Mouse (Mus musculus): ENCODE results near the gene Oosp1.

Oosp1 gene

DNA sequence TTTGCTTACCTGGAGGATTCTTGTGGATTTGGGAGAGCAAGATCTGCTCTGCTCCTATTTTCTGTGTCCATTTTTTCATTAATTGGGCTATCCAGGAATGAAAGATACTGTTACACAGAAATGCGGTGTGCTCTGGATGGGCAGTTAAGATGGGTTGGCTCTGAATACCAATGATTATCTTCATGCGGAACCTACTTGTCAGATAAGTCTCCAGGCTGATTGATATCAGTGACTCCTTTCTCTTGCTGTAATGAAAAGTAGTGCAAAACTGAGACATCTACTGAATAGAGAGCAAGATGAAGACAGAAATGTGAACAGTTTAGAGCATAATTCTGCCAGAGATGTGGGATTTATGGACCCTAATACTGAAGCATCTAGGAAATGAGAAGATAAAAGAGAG is 67.4 kb downstream of the Oosp1 start, which contains the start of gene Ms4a2:
Gene Ms4a2 (minus strand): TSS at position 169 of the 400 bp plus-strand sequence.
- no peak for DNase-seq (ENCODE audit: low read depth, low spot score)

DNA sequence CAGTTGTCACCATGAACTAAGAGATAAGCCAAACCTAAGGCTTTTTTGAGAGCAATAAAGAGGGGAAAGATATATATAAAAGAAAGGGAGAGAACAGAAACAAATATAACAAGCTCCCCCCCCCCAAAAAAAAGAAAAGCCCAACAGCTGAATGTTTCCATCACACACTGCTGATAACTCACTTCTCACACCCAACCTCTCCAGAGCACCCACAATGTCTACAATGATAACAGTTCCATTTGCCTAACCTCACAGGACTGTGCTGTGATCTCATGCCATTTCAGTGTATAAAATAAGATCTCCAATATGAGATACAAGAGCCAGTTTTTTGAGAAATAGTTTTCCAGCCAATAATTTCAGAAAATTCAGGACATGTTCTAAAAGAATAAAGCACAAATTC is 73.0 kb downstream of the Oosp1 start:
- DNase-seq (ENCODE audit: low read depth, low spot score) = no peak
